Mouse (Mus musculus) splenic B cell, adult 2 months (primary cell): ENCODE measurements around the gene Oxct2a.
"Not testable (repeated sequence)": the region's sequence is repeated elsewhere in the genome, so short reads cannot be mapped to it uniquely, and the experiment has no call there.

Source experiments
- DNase-seq: peaks from one replicate; pipeline ENCODE4 v3.0.0-alpha.2; 2011; ENCODE audit warnings: low read depth, low spot score
- H3K27me3 ChIP-seq: 2 replicates; pipeline ENCODE4 v1.6.1; 2012; ENCODE audit warnings: mild to moderate bottlenecking, low read length, moderate library complexity, mixed read lengths; ENCODE audit not compliant: control insufficient read depth, poor library complexity, insufficient read depth, severe bottlenecking
- H3K36me3 ChIP-seq: 2 replicates; pipeline ENCODE4 v1.6.1; 2012; ENCODE audit warnings: mild to moderate bottlenecking, low read length, moderate library complexity, mixed read lengths; ENCODE audit not compliant: control insufficient read depth, poor library complexity, insufficient read depth, severe bottlenecking

The Oxct2a gene

DNA sequence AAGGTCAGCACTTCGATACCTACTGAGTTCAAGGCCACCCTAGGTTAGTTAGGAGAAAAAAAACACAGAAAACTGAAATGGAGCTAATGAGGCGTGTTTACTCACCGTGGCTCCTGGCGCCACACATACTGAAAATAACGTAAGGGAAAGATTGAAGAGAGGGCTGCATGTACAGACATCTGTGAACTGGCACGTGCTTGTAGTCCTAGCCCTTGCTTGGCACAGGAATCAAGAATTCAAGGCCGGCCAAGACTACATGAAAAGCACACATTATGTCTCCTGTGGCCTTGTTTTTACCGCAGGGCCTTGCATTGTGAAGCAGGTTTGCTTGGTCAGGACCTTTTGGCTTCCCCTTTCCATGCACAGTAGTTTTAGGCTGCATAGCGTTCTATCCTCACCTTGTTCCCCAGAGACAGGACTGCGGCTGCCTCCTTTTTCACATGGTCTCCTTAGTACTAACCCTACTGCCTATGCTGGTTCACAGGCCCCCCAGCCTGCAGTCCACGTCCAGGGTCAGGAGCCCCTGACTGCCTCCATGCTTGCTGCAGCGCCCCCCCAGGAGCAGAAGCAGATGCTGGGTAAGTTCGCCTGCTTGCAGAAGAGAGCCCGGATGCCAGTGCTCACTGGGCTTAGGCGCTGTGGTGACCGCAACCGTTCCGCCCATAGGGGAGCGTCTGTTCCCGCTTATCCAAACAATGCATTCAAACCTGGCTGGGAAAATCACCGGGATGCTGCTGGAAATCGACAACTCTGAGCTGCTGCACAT lies 26.1 kb downstream of the Oxct2a start:
- Histone ChIP-seq H3K27me3 (no peaks in the 10 kb centered on the region), H3K36me3 (peaks cover 13% of the 10 kb centered on the region)
- no peak for DNase-seq

DNA sequence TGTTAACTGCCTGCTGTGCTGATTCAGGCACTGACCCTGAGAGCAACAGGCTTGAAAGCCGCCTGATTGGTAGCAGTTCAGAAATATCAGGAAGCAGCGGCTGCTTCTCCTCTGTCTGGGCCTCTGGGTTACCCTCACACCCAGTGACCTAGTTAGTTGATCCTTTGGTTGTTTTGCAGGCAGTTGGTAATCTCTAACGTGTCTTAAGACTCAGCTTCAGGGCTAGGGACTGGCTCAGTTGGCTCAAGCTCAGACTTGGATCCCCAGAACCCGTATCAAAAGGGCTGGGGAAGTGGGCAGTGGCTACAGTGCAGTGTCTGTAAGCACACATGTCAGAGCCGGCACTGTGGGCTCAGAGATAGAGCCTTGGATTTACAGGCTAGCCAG lies 27.3 kb downstream of the Oxct2a start:
- DNase-seq = no peak
- H3K27me3 ChIP-seq = no peaks in the 10 kb centered on the region
- H3K36me3 ChIP-seq = peaks cover 20% of the 10 kb centered on the region

DNA sequence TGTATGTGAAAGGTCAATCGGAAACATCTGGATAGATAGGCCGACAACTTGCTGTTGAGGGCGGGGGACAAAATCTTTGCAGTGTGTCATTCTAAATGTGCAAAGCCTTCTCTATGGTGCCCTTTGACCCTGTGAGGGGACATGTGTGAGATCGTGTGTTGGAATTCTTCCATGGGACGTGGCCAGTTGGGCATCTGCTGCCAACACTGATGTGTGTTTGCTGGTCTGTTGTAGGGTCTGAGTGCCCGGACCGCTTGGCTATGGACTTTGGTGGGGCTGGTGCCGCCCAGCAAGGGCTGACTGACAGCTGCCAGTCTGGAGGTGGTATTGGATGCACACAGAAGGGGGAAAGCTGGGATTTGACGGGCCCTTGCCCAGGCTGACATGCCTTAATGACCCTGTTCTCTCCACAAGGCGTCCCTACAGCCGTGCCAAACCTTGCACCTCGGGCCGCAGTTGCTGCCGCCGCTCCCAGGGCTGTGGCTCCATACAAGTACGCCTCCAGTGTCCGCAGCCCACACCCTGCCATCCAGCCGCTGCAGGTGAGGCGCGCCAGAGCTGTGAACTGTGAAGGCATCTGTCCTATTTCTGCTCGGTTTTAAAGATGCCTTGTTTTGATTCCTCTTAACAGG lies 27.8 kb downstream of the Oxct2a start:
- no peaks in the 10 kb centered on the region for H3K27me3 ChIP-seq

DNA sequence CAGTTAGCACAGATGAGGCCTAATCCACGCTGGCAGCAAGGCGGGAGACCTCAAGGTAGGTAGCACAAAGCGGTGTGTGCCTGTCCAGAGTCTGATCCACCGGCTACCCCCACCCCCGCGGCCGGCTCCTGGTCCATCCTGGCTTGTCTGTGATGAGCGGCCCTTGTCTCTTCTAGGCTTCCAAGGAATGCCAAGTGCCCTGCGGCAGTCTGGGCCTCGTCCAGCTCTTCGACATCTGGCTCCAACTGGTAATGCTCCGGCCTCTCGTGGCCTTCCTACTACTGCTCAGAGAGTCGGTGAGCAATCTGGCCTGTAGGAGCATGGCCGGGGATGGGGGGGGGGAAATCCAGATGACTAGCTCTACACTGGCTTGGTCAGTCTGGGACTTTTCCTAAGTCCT lies 28.4 kb downstream of the Oxct2a start:
- peaks cover 24% of the 10 kb centered on the region for H3K36me3 ChIP-seq
- not testable (repeated sequence) for DNase-seq, H3K27me3 ChIP-seq

More for the DNA sequence above, 27.8 kb downstream of the Oxct2a start:
- no peak for DNase-seq
- peaks cover 24% of the 10 kb centered on the region for H3K36me3 ChIP-seq

DNA sequence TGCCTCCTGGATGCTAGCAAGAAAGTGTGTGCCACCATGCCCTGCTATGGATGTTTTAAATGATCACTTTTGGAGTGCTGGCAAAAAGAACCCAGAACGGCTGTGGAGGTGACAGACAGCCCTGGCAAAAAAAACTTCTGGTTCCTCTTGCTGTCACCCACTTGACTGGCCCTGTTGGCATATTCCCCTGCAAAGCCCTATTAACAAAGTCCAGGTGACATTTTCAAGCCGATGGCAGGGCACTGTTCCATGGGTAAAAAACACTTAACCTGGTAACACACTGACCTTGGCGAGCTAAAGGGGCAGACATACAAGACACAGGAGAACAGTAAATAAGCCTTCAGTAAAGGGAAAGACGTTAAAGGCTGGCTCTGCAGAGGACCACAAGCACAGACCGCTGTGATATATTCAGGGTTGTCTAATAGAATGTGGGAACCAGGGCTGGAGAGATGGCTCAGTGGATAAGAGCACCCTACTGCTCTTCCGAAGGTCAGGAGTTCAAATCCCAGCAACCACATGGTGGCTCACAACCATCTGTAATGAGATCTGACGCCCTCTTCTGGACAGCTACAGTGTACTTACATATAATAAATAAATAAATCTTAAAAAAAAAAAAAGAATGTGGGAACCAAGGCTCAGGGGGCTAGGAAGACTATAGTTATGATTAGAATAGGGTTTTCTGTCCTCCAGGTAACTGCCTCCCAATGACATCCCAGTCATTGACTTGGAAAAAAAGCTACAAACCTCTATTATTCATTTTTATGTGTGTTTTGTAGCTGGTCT lies 29.6 kb downstream of the Oxct2a start:
- no peak for DNase-seq
- H3K27me3 ChIP-seq = no peaks in the 10 kb centered on the region
- H3K36me3 ChIP-seq = peaks cover 28% of the 10 kb centered on the region

DNA sequence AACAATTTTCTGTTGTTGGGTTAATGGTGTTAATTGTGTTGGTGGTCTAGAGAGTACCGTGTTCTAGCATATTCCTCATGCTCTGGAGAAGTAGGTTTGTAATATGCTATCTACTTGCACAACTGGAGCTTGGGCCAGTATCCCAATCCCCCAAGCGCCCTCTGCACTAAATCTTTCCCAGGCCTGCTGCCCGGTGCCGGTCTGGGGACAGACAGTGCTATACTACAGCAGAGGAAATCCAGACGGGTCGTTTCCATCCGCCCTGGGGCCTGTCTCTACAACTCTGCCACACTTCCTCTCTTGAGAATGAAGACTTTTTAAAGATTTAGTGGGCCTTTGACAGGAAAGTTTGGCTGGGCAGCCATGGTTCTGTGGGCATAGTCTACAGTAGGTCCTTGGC lies 30.4 kb downstream of the Oxct2a start:
- H3K36me3 ChIP-seq = peaks cover 30% of the 10 kb centered on the region
- no peaks in the 10 kb centered on the region for H3K27me3 ChIP-seq
- DNase-seq = no peak

DNA sequence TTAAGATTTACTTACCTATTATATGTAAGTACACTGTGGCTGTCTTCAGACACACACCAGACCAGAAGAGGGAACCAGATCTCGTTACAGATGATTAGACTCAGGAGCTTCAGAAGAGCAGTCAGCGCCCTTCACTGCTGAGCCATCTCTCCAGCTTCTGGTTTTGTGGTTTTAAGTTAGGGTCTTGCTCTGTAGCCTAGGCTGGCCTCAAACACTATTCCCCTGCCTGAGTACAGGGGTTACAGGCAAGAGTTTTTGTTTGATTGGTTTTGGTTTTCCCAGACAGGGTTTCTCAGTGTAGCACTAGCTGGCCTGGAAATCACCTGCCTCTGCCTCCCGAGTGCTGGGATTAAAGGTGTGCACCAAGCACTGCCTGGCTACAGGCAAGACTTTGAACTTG lies 31.0 kb downstream of the Oxct2a start:
- peaks cover 30% of the 10 kb centered on the region for H3K36me3 ChIP-seq
- no peaks in the 10 kb centered on the region for H3K27me3 ChIP-seq
- no peak for DNase-seq

DNA sequence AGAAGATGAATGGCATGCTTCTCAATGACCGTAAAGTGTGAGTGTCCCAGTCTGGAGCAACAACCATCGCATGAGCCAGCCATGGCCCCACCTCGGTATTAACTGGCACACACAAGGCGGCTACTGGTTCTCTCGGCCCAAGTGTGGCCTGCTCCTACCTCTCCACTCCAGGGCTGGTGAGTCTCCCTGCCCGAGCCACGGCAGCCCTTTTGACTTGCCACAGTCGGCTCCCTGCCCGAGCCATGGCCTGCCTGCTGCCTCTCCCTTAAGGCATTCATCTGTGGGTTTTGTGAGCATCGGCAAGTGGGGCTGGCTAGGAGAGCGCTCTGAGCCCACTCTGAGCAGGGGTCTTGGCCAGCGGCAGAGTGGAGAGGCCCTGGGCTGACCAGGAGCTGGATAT lies 34.4 kb downstream of the Oxct2a start:
- no peak for DNase-seq
- H3K27me3 ChIP-seq = no peaks in the 10 kb centered on the region
- H3K36me3 ChIP-seq = peaks cover 28% of the 10 kb centered on the region

DNA sequence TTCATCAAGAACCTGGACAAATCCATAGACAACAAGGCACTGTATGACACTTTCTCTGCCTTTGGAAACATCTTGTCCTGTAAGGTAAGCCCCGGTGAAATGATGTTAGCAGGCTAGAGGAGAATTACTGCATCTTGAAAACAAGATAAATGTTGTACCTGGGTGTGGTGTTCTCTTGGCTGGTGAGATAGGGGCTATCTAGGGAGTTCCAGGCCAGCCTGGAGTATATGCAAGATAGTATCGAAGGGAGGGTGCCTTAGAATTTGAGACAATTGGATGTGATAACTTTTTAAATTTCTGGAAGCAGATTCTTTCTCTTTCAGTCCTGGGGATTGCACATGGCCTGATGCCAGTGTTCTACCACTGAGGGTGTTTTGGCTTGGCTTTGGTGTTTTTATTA lies 36.6 kb downstream of the Oxct2a start:
- Histone ChIP-seq H3K36me3 (peaks cover 17% of the 10 kb centered on the region), H3K27me3 (no peaks in the 10 kb centered on the region)
- DNase-seq = no peak

DNA sequence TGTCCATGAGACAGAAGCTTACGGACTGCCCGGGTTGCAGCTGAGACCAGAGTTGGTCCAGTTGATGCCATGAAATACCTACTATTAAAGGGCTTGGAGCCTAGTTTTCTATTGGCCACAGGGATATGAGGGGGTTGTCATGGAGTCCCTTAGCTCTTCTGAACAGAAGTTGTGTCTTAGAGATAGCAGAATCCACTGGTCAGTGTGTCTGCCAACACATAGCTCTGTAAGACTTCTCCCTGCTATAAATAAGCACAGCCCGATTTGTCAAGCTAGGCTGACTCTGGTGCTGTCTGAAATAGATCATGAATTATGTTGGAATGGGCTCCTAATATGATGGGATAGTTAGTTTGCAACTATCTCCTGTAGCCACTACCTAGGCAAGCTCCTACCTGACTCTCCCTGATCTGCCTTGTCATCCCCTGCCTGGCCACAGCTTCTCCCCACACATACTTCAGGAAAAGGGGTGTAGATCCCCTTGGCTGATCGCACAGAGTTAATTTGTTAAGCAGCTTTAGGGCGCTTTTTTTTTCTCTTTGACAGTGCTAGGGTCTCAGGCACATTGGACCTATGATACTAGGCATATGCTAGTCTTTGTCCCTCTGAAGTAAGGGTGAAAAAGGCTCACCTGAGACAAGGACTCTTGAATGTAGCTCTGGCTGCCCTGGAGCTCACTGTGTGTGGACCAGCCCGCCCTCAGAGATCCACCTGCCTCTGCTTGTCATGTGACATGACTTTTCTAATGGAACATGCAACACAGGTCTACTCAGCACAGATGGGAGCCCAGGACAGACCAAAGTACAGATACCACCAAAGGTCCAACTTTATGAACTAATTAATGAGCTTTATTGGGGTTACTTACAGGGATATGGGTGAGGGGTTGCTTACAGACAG lies 38.5 kb downstream of the Oxct2a start:
- Histone ChIP-seq H3K27me3 (no peaks in the 10 kb centered on the region), H3K36me3 (peaks cover 9% of the 10 kb centered on the region)
- DNase-seq = no peak

DNA sequence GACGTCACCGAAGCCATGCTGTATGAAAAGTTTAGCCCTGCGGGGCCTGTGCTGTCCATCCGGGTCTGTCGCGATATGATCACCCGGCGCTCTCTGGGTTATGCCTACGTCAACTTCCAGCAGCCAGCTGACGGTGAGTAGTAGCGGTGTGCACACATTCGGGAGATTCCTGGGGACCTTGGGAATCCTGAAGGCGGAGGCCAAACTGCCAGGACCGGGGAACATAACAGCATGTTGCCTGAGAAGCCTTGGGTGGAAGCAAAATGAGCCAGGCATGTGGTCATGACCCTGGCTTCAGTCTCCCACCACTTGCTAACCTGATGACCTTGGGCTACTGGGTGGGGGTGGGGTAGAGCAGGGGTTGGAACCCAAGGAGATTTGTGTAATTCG lies 39.8 kb downstream of the Oxct2a start:
- not testable (repeated sequence) for DNase-seq, H3K27me3 ChIP-seq, H3K36me3 ChIP-seq

DNA sequence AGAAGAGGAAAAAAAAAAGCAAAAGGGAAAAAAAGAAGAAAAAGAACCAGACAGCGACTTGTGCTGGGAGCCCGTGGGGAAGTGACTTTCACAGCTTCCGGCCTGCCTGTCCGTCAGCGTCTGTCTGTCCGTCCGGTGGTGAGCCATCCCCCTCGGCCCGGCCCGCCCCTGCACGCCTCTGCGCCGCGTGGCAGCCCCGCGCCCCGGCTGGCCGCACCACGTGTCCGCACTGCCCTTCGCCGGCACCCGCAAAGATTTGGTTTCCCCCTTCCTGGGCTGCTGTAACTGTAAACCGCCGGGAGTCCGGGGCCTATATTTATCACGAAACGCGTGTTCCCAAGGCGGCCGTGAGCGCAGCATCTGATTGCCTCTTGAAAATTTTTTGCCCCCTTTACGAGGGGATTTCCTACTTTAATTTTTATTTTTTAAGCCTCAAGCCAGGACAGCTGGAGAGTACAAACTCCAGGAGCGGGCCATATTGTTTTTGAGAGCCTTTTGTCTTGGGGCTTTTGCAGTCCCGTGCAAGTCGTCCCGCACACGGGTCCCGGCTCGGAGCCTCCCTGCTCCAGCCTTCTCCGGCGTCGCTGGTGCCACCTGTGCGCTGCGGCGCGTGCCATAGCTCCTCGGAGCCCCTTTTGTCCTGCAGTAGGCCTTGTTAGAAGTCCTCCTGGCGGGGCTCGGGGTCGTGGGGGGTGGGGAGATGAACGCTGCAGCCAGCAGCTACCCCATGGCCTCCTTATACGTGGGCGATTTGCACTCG lies 40.3 kb downstream of the Oxct2a start:
- peak; percentile 42 for DNase-seq

DNA sequence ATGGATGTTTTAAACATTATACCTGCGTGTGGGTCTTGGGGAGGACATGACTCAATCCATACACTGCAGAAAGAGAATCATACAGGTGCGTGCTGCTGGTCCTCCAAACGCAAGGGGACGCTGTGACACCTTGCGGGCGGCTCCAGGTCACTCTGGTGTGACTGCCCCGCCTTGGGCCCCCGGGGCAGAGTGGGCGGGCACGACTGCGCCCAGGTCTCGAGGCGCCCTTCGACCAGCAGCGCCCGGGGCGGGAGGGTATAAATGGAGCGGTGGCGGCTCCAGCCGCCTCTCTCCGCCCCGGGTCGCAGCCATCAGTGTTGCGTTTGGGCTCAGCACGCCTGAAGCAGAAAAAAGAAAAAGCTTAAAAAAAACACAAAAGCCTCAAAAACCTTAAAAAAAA lies 40.9 kb downstream of the Oxct2a start:
- no peaks in the 10 kb centered on the region for H3K27me3 ChIP-seq
- 0 out of 2 replicates have a peak, but pooled peaks cover 2% of the 10 kb centered on the region for H3K36me3 ChIP-seq
- DNase-seq = peak; percentile 96

More for the DNA sequence above, 40.3 kb downstream of the Oxct2a start:
- not testable (repeated sequence) for H3K27me3 ChIP-seq, H3K36me3 ChIP-seq

DNA sequence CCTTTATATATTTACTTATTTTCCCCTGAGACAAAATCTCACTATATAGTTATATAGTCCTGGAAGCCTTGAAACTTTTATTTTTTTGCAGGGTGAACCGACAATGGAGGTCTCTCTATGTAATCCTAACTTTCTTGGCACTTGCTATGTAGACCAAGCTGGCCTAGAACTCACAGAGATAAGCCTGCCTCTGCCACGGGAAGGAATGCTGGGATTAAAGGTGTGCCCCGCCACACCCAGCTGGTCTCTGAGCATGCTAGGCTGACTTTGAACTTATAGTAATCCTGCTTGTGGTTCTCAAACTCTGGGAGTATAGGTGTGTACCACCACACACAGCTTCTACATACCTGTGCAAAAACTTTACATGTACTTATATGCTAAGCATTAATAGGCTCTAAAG lies 43.3 kb downstream of the Oxct2a start:
- H3K36me3 ChIP-seq = no peaks in the 10 kb centered on the region
- H3K27me3 ChIP-seq = no peaks in the 10 kb centered on the region
- DNase-seq = no peak
